Mouse (Mus musculus) C2C12 (cell line): Measurements from ENCODE around the gene Stk4.

Source experiments
- CTCF ChIP-seq: IDR thresholded peaks from one replicate; pipeline ENCODE4 v1.5.1; 2011; ENCODE audit not compliant: control insufficient read depth, insufficient read depth, insufficient read length
- MAX ChIP-seq: IDR thresholded peaks from one replicate; pipeline ENCODE4 v1.6.1; 2011; ENCODE audit warnings: mild to moderate bottlenecking, control low read depth

DNA sequence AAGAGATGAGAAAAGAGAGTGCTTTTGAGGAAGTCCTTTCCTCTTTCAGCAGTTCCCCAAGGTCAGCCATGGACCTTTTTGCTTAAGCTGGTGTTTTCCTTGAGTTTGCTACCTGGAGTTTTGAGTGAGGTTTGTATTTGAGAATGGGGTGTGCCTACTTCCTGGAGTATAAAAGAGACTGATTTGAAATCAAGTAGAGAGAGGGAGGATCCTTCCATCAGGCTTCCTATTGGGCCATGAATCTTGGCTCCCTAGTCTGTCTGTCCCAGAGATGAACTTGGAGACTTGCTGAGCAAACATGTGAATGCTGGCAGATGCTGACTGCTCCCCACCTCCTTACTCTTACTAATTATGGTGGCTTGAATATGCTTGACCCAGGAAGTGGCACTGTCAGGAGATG is 122.2 kb downstream of the Stk4 start:
- TF ChIP-seq MAX (no peak), CTCF (no peak)
